Mouse (Mus musculus) neural tube, embryonic 13.5 days (tissue): ENCODE data around the gene Hk2. TPM values are rescaled to one million over a fixed set of nuclear protein-coding genes. Genes with fewer than 3 reads are reported as not detected.
A peak's percentile ranks its signal among the peaks of the same experiment; 100 is the strongest.

ENCODE experiments used
- ATAC-seq: fragments of 200-750 bp; cut with Nextera tagmentation; 2 replicates; pipeline ENCODE4 v1.8.0; 2017; ENCODE audit warnings: low read depth, mild to moderate bottlenecking, moderate TSS enrichment, moderate library complexity
- H3K27ac ChIP-seq: fragments of 300-500 bp; sonication (generic); replicated peaks from 2 replicates; pipeline ENCODE4 v1.5.1; 2015; ENCODE audit warnings: moderate library complexity, mild to moderate bottlenecking, inconsistent platforms
- H3K27me3 ChIP-seq: fragments of 300-500 bp; sonication (generic); 2 replicates; pipeline ENCODE4 v1.6.1; 2015; ENCODE audit warnings: mild to moderate bottlenecking, inconsistent platforms
- H3K36me3 ChIP-seq: fragments of 300-500 bp; sonication (generic); 2 replicates; pipeline ENCODE4 v1.6.1; 2015; ENCODE audit warnings: mild to moderate bottlenecking, inconsistent platforms
- H3K4me1 ChIP-seq: fragments of 300-500 bp; sonication (generic); replicated peaks from 2 replicates; pipeline ENCODE4 v1.6.1; 2015; ENCODE audit warnings: inconsistent platforms
- H3K4me2 ChIP-seq: fragments of 300-500 bp; sonication (generic); 2 replicates; pipeline ENCODE4 v1.6.1; 2015; ENCODE audit warnings: inconsistent platforms, mild to moderate bottlenecking, moderate library complexity
- H3K4me3 ChIP-seq: fragments of 300-500 bp; sonication (generic); 2 replicates; pipeline ENCODE4 v1.5.1; 2015; ENCODE audit warnings: mild to moderate bottlenecking, inconsistent platforms
- H3K9ac ChIP-seq: fragments of 300-500 bp; sonication (generic); 2 replicates; pipeline ENCODE4 v1.6.1; 2015; ENCODE audit warnings: moderate library complexity, mild to moderate bottlenecking, inconsistent platforms
- H3K9me3 ChIP-seq: fragments of 300-500 bp; sonication (generic); 2 replicates; pipeline ENCODE4 v1.6.1; 2016; ENCODE audit warnings: inconsistent platforms
- WGBS: fragments of 180-500 bp; shearing (Covaris S2); methylation state at CpG from one replicate; pipeline ENCODE4 v1.1.7; 2015; 5-methylcytosine and 5-hydroxymethylcytosine counted together
- polyA plus RNA-seq: library from polyadenylated mRNA; unstranded; fragments of >200 nt; fragmentation: Nextera tagmentation; extraction: Ambion mirVana; gene quantifications from 2 replicates; pipeline ENCODE4 v1.2.1, GENCODE M21; 2015

Gene Hk2
- polyA plus RNA-seq, 1 experiment from 2014 or later, result 3.6 TPM

GRCm38 (mm10) chr6:82783906-82784305, 9.7 kb upstream of the Hk2 start:
- Histone ChIP-seq H3K27me3 (no peaks in the 10 kb centered on the region), H3K9ac (no peak overlapping the region), H3K9me3 (no peaks in the 10 kb centered on the region), H3K36me3 (no peaks in the 10 kb centered on the region), H3K27ac (no peak overlapping the region), H3K4me3 (no peak overlapping the region), H3K4me1 (no peaks in the 10 kb centered on the region), H3K4me2 (no peak overlapping the region)
- no peak for ATAC-seq
- WGBS, result 76% methylated on average over 4 of the region's 4 CpGs

GRCm38 (mm10) chr6:82780802-82781393, 6.6 kb upstream of the Hk2 start:
- Histone ChIP-seq H3K27me3 (peaks cover 5% of the 10 kb centered on the region; the same call in 1 of the 2 replicates), H3K27ac (no peak overlapping the region), H3K9ac (no peak overlapping the region), H3K4me3 (no peak overlapping the region), H3K4me1 (no peaks in the 10 kb centered on the region), H3K9me3 (no peaks in the 10 kb centered on the region), H3K36me3 (no peaks in the 10 kb centered on the region), H3K4me2 (no peak overlapping the region)
- WGBS, result 29% methylated on average over 8 of the region's 8 CpGs
- ATAC-seq, result no peak

- Histone ChIP-seq H3K9ac (no peak overlapping the region), H3K27me3 (peaks cover 11% of the 10 kb centered on the region), H3K27ac (no peak overlapping the region), H3K4me3 (no peak overlapping the region), H3K4me1 (no peaks in the 10 kb centered on the region), H3K4me2 (no peak overlapping the region), H3K36me3 (no peaks in the 10 kb centered on the region), H3K9me3 (no peaks in the 10 kb centered on the region)
- 53% methylated on average over 4 of the region's 4 CpGs for WGBS
- ATAC-seq, result no peak
These were observed 6.1 kb upstream of the Hk2 start for GRCm38 (mm10) chr6:82780369-82780768.

GRCm38 (mm10) chr6:82777124-82777654, 2.9 kb upstream of the Hk2 start:
- Histone ChIP-seq H3K9me3 (no peaks in the 10 kb centered on the region), H3K9ac (no peak overlapping the region), H3K27me3 (peaks cover 35% of the 10 kb centered on the region), H3K4me1 (peaks cover 25% of the 10 kb centered on the region), H3K4me2 (no peak overlapping the region), H3K27ac (no peak overlapping the region), H3K36me3 (no peaks in the 10 kb centered on the region), H3K4me3 (no peak overlapping the region)
- 96% methylated on average over 4 of the region's 4 CpGs for WGBS
- ATAC-seq, result no peak

- Histone ChIP-seq H3K9ac (no peak overlapping the region), H3K4me1 (peaks cover 28% of the 10 kb centered on the region), H3K4me2 (no peak overlapping the region), H3K36me3 (no peaks in the 10 kb centered on the region), H3K9me3 (no peaks in the 10 kb centered on the region), H3K27me3 (peaks cover 43% of the 10 kb centered on the region), H3K27ac (no peak overlapping the region), H3K4me3 (no peak overlapping the region)
- WGBS, result 90% methylated on average over 6 of the region's 6 CpGs
- no peak for ATAC-seq
These were observed 1.1 kb upstream of the Hk2 start for GRCm38 (mm10) chr6:82775386-82775785.

- under 1% methylated on average over 68 of the region's 68 CpGs for WGBS
- H3K4me1 ChIP-seq, result peaks cover 28% of the 10 kb centered on the region
- H3K9me3 ChIP-seq, result no peaks in the 10 kb centered on the region
- peak overlapping the region; percentile 99 for H3K4me2 ChIP-seq
- no peaks in the 10 kb centered on the region for H3K36me3 ChIP-seq
- peak overlapping the region; percentile 18; the same call in 1 of the 2 replicates for H3K27ac ChIP-seq
- H3K27me3 ChIP-seq, result peaks cover 43% of the 10 kb centered on the region
- ATAC-seq, result peak; percentile 46
- peak overlapping the region; percentile 53 for H3K4me3 ChIP-seq
- H3K9ac ChIP-seq, result peak overlapping the region; percentile 66
These were observed 758 bp downstream of the Hk2 start for GRCm38 (mm10) chr6:82773261-82774131.

- 1% methylated on average over 19 of the region's 19 CpGs for WGBS
- no peaks in the 10 kb centered on the region for H3K36me3 ChIP-seq
- ATAC-seq, result peak; percentile 17; the same call in 1 of the 2 replicates
- H3K9me3 ChIP-seq, result no peaks in the 10 kb centered on the region
- H3K4me3 ChIP-seq, result peak overlapping the region; percentile 53
- peaks cover 43% of the 10 kb centered on the region for H3K27me3 ChIP-seq
- peaks cover 28% of the 10 kb centered on the region for H3K4me1 ChIP-seq
- peak overlapping the region; percentile 18; the same call in 1 of the 2 replicates for H3K27ac ChIP-seq
- H3K9ac ChIP-seq, result peak overlapping the region; percentile 66
- H3K4me2 ChIP-seq, result peak overlapping the region; percentile 99
These were observed 1.7 kb downstream of the Hk2 start for GRCm38 (mm10) chr6:82772451-82773101.

- 1% methylated on average over 10 of the region's 10 CpGs for WGBS
- no peak overlapping the region for H3K9ac ChIP-seq
These were observed 2.3 kb downstream of the Hk2 start for GRCm38 (mm10) chr6:82771981-82772409.

GRCm38 (mm10) chr6:82771059-82771458, 3.2 kb downstream of the Hk2 start:
- Histone ChIP-seq H3K36me3 (no peaks in the 10 kb centered on the region), H3K4me3 (no peak overlapping the region), H3K9me3 (no peaks in the 10 kb centered on the region), H3K4me2 (no peak overlapping the region), H3K9ac (no peak overlapping the region), H3K4me1 (peaks cover 28% of the 10 kb centered on the region), H3K27me3 (peaks cover 38% of the 10 kb centered on the region), H3K27ac (no peak overlapping the region)
- no peak for ATAC-seq
- 57% methylated on average over 9 of the region's 9 CpGs for WGBS

More at GRCm38 (mm10) chr6:82771981-82772409, 2.3 kb downstream of the Hk2 start:
- peaks cover 41% of the 10 kb centered on the region for H3K27me3 ChIP-seq
- H3K27ac ChIP-seq, result no peak overlapping the region
- peak overlapping the region; percentile 53 for H3K4me3 ChIP-seq
- H3K4me2 ChIP-seq, result peak overlapping the region; percentile 99
- no peaks in the 10 kb centered on the region for H3K36me3 ChIP-seq
- H3K4me1 ChIP-seq, result peaks cover 28% of the 10 kb centered on the region
- no peak for ATAC-seq
- no peaks in the 10 kb centered on the region for H3K9me3 ChIP-seq

- Histone ChIP-seq H3K27ac (no peak overlapping the region), H3K4me1 (peaks cover 28% of the 10 kb centered on the region), H3K36me3 (no peaks in the 10 kb centered on the region), H3K9me3 (no peaks in the 10 kb centered on the region), H3K4me3 (no peak overlapping the region), H3K9ac (no peak overlapping the region), H3K4me2 (no peak overlapping the region), H3K27me3 (peaks cover 31% of the 10 kb centered on the region)
- ATAC-seq, result no peak
- WGBS, result 87% methylated on average over 3 of the region's 3 CpGs
These were observed 4.0 kb downstream of the Hk2 start for GRCm38 (mm10) chr6:82770286-82770685.

- peaks cover 25% of the 10 kb centered on the region for H3K27me3 ChIP-seq
- no peak for ATAC-seq
These were observed 4.5 kb downstream of the Hk2 start for GRCm38 (mm10) chr6:82769704-82770103.

More at GRCm38 (mm10) chr6:82769704-82770103, 4.5 kb downstream of the Hk2 start:
- Histone ChIP-seq H3K27ac (no peak overlapping the region), H3K4me1 (peaks cover 25% of the 10 kb centered on the region), H3K9me3 (no peaks in the 10 kb centered on the region), H3K4me3 (no peak overlapping the region), H3K9ac (no peak overlapping the region), H3K4me2 (no peak overlapping the region), H3K36me3 (no peaks in the 10 kb centered on the region)
- 71% methylated on average over 5 of the region's 5 CpGs for WGBS
